Mouse (Mus musculus) CH12.LX (cell line): ENCODE results near the gene Tmem237.

Experiments used
- CTCF ChIP-seq, 2 experiments: IDR thresholded peaks in 1 of 2; conservative IDR thresholded peaks in 1 of 2; 2 replicates each; pipeline ENCODE4 v1.5.1; 2011 to 2012; ENCODE audit warnings: low read depth in 2 of 2, low read length in 2 of 2, improper control_type of control experiment in 1 of 2, inconsistent platforms in 1 of 2, mild to moderate bottlenecking in 1 of 2, moderate library complexity in 1 of 2
- NELFE ChIP-seq: IDR thresholded peaks from 2 replicates; pipeline ENCODE4 v1.6.1; 2011; ENCODE audit warnings: low read depth, low read length, improper control_type of control experiment

DNA sequence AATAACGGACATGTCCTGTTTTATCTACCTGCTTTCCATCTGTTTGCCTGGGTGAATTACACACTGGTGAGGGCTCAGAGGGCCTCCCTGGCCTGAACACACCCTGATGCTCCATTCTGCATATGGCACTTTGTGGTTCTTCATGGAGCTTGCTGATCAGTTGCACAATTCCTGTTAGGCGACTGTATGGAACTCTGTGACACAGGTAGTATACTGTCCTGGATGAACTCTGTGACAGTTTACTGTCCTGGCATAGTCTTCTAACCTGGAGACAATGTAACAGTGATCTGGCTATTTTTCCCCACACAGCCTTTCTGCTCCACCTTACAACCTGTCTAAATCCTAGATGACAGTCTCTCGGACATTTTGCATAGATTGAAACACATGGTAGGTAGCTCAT lies 38.9 kb upstream of the Tmem237 start:
- TF ChIP-seq CTCF (conservative IDR thresholded peaks at IDR 0.05 in 1 of 2, IDR thresholded peaks at IDR 0.05 in 1 of 2; ENCODE audit: low read depth in 2 of 2, low read length in 2 of 2) (no peak), NELFE (no peak)
